Mouse (Mus musculus): ENCODE measurements around the gene Gm49510. TPM values are rescaled to one million over a fixed set of nuclear protein-coding genes. Genes with fewer than 3 reads are reported as not detected.

Gm49510 gene
- polyA plus RNA-seq, 1 experiment = 0.04 TPM

- H3K4me3 ChIP-seq (replicated peaks; ENCODE audit: extremely low read depth, low read depth, low read length) = no peak overlapping the region
- no peak for DNase-seq
- H3K4me1 ChIP-seq (ENCODE audit: control insufficient read depth, insufficient read depth, low read length) = peaks cover 5% of the 10 kb centered on the region
- TF ChIP-seq POLR2A (IDR thresholded peaks at IDR 0.05; ENCODE audit: borderline replicate concordance, extremely low read depth, low read depth, low read length) (no peak), CTCF (IDR thresholded peaks at IDR 0.05; ENCODE audit: insufficient read depth, low read length) (no peak)
- 84% methylated on average over 7 of the region's 7 CpGs for WGBS
Measured at GRCm38 (mm10) chr15:78922700-78923099, 23.2 kb downstream of the Gm49510 start.

DNA sequence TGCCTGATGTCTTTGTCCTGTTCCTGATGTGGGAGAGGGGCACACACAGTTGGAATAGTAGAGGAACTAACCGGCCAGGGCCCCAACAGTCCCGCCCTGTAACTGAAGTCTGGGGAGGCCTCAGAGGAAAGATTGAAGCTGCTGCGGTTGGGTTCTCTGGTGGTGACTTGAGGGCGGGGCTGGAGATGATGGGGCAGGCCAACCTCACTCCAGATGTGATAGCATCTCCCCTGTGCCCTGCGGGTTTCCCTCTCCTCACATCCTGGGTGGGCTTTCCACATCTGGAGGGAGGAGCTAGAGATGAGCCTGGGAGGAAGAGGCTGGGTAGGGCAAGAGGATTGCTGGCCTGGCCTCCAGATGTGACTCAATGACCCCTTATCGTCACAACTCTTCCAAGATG lies 24.1 kb downstream of the Gm49510 start:
- no peak for DNase-seq
- WGBS = 65% methylated on average over 6 of the region's 6 CpGs
- H3K4me1 ChIP-seq (ENCODE audit: control insufficient read depth, insufficient read depth, low read length) = peaks cover 6% of the 10 kb centered on the region
- TF ChIP-seq CTCF (IDR thresholded peaks at IDR 0.05; ENCODE audit: insufficient read depth, low read length) (no peak), POLR2A (IDR thresholded peaks at IDR 0.05; ENCODE audit: borderline replicate concordance, extremely low read depth, low read depth, low read length) (no peak)
- no peak overlapping the region for H3K4me3 ChIP-seq (replicated peaks; ENCODE audit: extremely low read depth, low read depth, low read length)

DNA sequence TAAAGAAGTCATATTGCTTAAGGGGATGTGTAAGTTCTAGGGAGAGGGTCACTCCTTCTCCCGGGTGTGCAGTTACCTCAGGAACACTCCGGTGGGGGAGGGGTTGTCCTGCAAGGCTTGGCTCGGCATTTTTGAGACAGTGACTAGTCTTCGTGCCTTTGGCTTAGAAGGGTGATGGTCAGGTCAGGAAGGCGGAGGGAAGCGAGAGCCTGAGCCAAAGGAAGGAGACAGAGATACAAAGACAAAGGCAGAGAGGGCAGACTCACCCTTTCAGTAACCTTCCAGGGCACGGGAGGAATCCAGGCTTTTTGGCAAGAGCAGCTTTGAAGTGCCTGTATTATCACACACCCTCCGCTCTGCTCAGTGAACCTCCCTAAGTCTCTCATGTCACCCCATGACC lies 25.7 kb downstream of the Gm49510 start:
- Histone ChIP-seq H3K4me3 (replicated peaks; ENCODE audit: extremely low read depth, low read depth, low read length) (no peak overlapping the region), H3K4me1 (ENCODE audit: control insufficient read depth, insufficient read depth, low read length) (peaks cover 6% of the 10 kb centered on the region)
- no peak for DNase-seq
- WGBS = 30% methylated on average over 8 of the region's 8 CpGs
- TF ChIP-seq POLR2A (IDR thresholded peaks at IDR 0.05; ENCODE audit: borderline replicate concordance, extremely low read depth, low read depth, low read length) (no peak), CTCF (IDR thresholded peaks at IDR 0.05; ENCODE audit: insufficient read depth, low read length) (no peak)

- TF ChIP-seq POLR2A (IDR thresholded peaks at IDR 0.05; ENCODE audit: borderline replicate concordance, extremely low read depth, low read depth, low read length) = peak; percentile 77; the same call in 1 of the 2 replicates
- no peak for TF ChIP-seq CTCF (IDR thresholded peaks at IDR 0.05; ENCODE audit: insufficient read depth, low read length)
- 8% methylated on average over 20 of the region's 20 CpGs for WGBS
- DNase-seq = peak; percentile 67
- Histone ChIP-seq H3K4me3 (replicated peaks; ENCODE audit: extremely low read depth, low read depth, low read length) (peak within 1 kb of the TSS; percentile 72), H3K4me1 (ENCODE audit: control insufficient read depth, insufficient read depth, low read length) (peaks cover 6% of the 10 kb centered on the region)
Measured at GRCm38 (mm10) chr15:78926021-78926919, 26.8 kb downstream of the Gm49510 start, which contains the start of gene Lgals1. TSS of gene Lgals1 (plus strand) at chr15:78926725.

DNA sequence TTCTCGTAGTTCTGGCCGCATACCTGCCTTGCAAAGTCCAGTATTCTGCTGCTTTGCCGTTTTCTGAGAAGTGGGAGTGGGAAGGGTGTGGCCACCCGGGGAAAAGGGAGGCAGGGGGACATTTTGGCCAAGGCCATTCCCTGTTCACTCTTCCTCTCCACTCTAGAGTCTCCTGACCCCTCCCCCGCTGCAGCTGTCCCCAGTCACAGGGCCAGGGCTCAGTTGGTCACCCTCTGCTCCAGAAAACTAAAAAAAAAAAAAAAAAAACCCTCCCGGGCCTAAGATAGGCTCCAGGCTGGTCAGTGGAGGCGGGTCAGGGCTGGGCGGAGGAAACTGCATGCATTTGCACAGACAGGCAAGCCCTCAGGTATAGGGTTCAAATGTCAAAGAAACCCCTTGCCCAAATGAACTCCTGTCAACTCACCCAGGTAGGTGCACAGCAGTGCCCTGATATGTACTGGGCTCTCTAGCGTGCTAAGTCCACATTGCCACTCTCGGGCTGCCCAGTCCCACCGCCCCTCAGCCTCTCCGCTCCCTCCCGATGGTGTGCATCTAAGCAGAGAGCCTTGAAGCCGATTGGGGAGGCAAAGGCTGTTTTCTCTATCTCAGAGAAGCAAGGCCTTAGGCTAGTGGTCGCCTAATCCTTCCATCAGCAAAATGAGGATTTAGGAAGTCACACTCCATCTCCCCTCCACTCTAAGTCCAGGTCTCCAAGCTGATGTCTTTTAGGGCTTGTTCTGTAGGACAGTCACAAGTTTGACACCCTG lies 27.7 kb downstream of the Gm49510 start:
- no peak for TF ChIP-seq CTCF (IDR thresholded peaks at IDR 0.05; ENCODE audit: insufficient read depth, low read length)
- no peak for TF ChIP-seq POLR2A (IDR thresholded peaks at IDR 0.05; ENCODE audit: borderline replicate concordance, extremely low read depth, low read depth, low read length)
- peak overlapping the region; percentile 72 for H3K4me3 ChIP-seq (replicated peaks; ENCODE audit: extremely low read depth, low read depth, low read length)
- peak; percentile 17 for DNase-seq
- H3K4me1 ChIP-seq (ENCODE audit: control insufficient read depth, insufficient read depth, low read length) = peaks cover 6% of the 10 kb centered on the region
- 28% methylated on average over 15 of the region's 15 CpGs for WGBS

GRCm38 (mm10) chr15:78927788-78928457 lies 28.5 kb downstream of the Gm49510 start:
- Histone ChIP-seq H3K4me1 (ENCODE audit: control insufficient read depth, insufficient read depth, low read length) (peaks cover 6% of the 10 kb centered on the region), H3K4me3 (replicated peaks; ENCODE audit: extremely low read depth, low read depth, low read length) (peak overlapping the region; percentile 65)
- DNase-seq = peak; percentile 50
- TF ChIP-seq CTCF (IDR thresholded peaks at IDR 0.05; ENCODE audit: insufficient read depth, low read length) = no peak
- peak; percentile 52; the same call in 1 of the 2 replicates for TF ChIP-seq POLR2A (IDR thresholded peaks at IDR 0.05; ENCODE audit: borderline replicate concordance, extremely low read depth, low read depth, low read length)
- under 1% methylated on average over 33 of the region's 35 CpGs for WGBS

GRCm38 (mm10) chr15:78928539-78928938 lies 29.1 kb downstream of the Gm49510 start:
- H3K4me3 ChIP-seq (replicated peaks; ENCODE audit: extremely low read depth, low read depth, low read length) = no peak overlapping the region
- WGBS = 43% methylated on average over 8 of the region's 8 CpGs
- no peak for TF ChIP-seq POLR2A (IDR thresholded peaks at IDR 0.05; ENCODE audit: borderline replicate concordance, extremely low read depth, low read depth, low read length)
- no peak for TF ChIP-seq CTCF (IDR thresholded peaks at IDR 0.05; ENCODE audit: insufficient read depth, low read length)

DNA sequence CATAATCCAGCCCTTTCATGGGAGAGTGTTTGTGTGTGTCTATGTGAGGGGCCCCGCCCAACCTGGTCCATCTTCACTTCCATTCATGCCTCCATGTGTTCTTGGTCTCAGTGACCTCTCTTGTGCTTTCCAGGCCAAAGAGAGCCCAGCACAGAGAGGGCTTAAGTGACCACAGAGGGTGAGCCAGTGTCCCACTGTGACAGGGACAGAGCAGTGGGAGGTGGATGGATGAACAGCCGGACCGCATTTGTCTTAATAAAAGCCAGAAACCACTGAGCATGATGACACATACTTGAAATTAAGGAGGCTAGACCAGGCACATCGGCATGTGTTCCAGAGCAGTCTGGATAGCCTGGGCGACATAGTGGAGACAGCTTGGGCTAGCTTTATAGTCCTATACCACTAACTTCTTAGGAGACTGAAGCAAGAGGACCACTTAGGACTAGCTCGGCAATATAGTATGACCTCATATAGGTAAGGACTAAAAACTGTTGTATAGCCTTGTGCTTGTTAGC lies 30.8 kb downstream of the Gm49510 start:
- Histone ChIP-seq H3K4me1 (ENCODE audit: control insufficient read depth, insufficient read depth, low read length) (peaks cover 6% of the 10 kb centered on the region), H3K4me3 (replicated peaks; ENCODE audit: extremely low read depth, low read depth, low read length) (no peak overlapping the region)
- DNase-seq = no peak
- TF ChIP-seq POLR2A (IDR thresholded peaks at IDR 0.05; ENCODE audit: borderline replicate concordance, extremely low read depth, low read depth, low read length) (no peak), CTCF (IDR thresholded peaks at IDR 0.05; ENCODE audit: insufficient read depth, low read length) (no peak)
- WGBS = 92% methylated on average over 6 of the region's 6 CpGs

More at GRCm38 (mm10) chr15:78928539-78928938, 29.1 kb downstream of the Gm49510 start:
- no peak for DNase-seq
- peaks cover 6% of the 10 kb centered on the region for H3K4me1 ChIP-seq (ENCODE audit: control insufficient read depth, insufficient read depth, low read length)

Data from lung, adult 2 months (tissue).